Mouse (Mus musculus): ENCODE data around the gene Map4k3. TPM values are rescaled to one million over a fixed set of nuclear protein-coding genes. Genes with fewer than 3 reads are reported as not detected.
A peak's percentile ranks its signal among the peaks of the same experiment; 100 is the strongest.
"Not testable (repeated sequence)": the region's sequence is repeated elsewhere in the genome, so short reads cannot be mapped to it uniquely, and the experiment has no call there.

The Map4k3 gene
- polyA plus RNA-seq, 1 experiment from 2014 or later: 5.3 TPM

GRCm38 (mm10) chr17:80632846-80633245 lies 95.4 kb downstream of the Map4k3 start:
- DNase-seq (ENCODE audit: low spot score): no peak

DNA sequence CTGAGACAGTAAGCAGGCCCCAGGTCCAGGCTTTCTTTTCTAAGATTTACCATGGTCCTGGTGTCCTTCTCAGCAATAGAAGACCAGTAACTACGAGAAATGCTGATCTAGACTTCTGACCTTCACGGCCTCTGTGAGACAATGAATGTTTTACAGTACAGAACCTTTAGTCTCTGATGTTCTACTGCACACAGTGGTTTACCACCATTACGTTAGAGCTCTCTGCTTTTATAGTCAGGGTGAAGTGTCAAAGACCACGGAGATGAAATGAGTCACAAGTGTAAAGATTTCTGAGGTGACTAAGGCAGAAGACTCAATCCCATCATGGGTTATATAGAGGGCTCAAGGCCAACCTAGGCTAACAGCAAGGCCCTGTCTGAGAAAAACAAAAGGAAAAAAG lies 95.9 kb downstream of the Map4k3 start:
- DNase-seq (ENCODE audit: low spot score): no peak

DNA sequence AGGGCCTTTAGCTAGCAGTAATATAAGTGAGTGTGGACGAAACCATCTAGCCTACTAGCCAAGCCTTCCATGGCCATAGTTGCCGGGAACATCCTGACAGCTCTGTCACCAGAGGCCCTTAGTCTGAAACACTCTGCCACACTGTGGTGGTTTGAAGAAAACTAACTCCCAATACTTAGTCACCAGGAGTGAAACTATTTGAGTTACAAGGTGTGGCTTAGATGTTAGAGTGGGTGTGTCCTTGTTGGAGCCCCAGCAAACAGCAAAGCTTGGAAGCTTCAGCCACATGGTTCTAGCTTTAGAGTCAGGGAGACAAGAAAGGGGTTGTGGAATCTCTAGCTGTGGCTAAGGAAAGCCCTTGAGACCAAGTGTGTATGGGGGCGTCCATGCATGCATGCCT lies 97.3 kb downstream of the Map4k3 start:
- no peak for DNase-seq (ENCODE audit: low spot score)

GRCm38 (mm10) chr17:80624979-80625378 lies 103.3 kb downstream of the Map4k3 start:
- DNase-seq (ENCODE audit: low spot score): no peak

- no peak for DNase-seq (ENCODE audit: low spot score)
Measured at GRCm38 (mm10) chr17:80621691-80622090, 106.6 kb downstream of the Map4k3 start.

GRCm38 (mm10) chr17:80620786-80621423 lies 107.4 kb downstream of the Map4k3 start:
- DNase-seq (ENCODE audit: low spot score): peak; percentile 65

DNA sequence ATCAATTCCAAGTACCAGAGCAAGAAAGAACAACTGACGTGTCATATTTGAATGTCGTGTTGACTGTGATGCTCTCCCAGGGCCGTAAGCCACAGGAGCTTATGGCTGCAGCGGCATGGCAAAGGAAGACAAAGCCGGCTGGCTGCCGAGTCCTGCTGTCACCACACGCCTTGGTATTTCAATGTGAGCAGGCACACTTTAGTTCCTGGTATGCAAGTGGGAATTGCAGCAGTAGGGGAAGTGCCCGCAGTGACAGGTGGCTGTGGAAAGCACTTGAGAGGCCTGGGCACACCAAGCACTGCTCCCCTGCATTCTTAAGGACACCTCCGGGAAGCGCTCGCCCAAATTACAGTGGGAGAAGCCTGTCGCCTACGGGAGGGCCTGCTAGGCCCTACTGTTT lies 108.7 kb downstream of the Map4k3 start:
- DNase-seq (ENCODE audit: low spot score): no peak

GRCm38 (mm10) chr17:80618890-80619289 lies 109.4 kb downstream of the Map4k3 start:
- no peak for DNase-seq (ENCODE audit: low spot score)

GRCm38 (mm10) chr17:80603806-80604205 lies 124.5 kb downstream of the Map4k3 start:
- no peak for DNase-seq (ENCODE audit: low spot score)

DNA sequence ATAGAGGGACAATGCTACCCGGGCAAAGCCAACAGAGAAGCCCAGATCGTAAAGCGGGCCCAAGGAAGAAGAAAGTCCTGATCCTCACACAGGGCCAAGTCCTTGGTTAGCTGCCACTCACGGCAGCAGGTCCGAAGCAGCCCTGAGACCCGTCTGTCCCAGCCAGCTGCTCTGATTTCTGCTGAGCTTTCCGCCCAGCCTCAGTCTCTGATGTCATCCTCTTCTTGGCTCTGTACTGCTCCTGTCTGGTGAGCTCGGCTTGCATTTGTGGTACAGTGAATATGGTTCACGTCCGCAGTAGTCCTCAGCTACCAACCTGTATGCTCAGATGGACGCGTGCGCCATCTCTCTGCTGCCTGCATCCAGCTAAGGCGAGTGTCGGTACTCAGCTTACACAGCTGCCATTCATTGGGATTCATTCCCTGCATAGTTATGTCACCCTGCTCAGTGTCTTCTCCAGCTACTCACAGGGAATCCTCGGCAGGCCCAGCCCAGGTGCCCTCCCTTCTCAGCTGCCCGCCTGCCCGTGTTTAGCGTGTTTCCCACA lies 125.1 kb downstream of the Map4k3 start:
- no peak for DNase-seq (ENCODE audit: low spot score)

- DNase-seq (ENCODE audit: low spot score): peak; percentile 36
Measured at GRCm38 (mm10) chr17:80601371-80601770, 126.9 kb downstream of the Map4k3 start.

GRCm38 (mm10) chr17:80583051-80583450 lies 145.2 kb downstream of the Map4k3 start:
- no peak for DNase-seq (ENCODE audit: low spot score)

DNA sequence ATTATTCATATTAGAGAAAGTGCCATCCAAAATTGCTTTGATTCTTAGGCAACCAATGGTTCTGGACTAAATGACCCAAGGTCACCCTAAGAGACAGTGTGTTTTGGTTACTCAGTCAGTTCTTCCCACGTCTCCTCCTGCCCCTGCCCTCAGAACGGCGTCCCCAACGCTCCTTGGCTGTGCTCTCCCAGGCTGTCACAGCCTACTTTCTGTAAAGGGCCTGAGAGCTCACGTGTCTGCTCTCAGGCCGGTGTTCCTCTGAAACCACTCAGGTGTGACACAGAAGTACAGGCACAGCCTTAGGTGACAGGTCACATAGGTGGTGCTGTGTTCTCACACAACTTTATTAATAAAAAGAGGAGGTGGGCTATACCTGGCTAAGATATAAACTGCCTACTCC lies 148.4 kb downstream of the Map4k3 start:
- no peak for DNase-seq (ENCODE audit: low spot score)

- no peak for DNase-seq (ENCODE audit: low spot score)
Measured at GRCm38 (mm10) chr17:80579089-80579488, 149.2 kb downstream of the Map4k3 start.

GRCm38 (mm10) chr17:80578041-80578440 lies 150.2 kb downstream of the Map4k3 start:
- no peak for DNase-seq (ENCODE audit: low spot score)

DNA sequence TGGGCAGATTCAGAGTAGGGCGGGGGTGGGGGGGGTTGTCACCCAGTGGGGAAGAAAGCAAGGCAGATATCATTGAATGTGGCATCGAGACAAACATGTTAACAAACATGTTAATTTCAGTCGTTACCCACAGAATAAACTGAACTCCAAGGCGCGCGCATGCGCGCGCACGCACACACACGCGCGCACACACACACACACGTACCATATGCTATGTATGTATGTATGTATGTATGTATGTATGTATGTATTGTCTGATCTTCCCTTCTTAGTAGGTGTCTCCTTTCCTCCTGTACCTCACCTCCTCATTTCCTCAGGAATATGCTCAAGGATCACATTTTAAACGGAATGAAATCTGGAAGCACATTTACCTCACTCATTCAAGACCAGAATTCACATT lies 150.6 kb downstream of the Map4k3 start, which contains the start of gene Cdkl4:
TSS of gene Cdkl4 (minus strand) at position 175 of the 400 bp plus-strand sequence.
- DNase-seq (ENCODE audit: low spot score): no peak

GRCm38 (mm10) chr17:80577214-80577613 lies 151.1 kb downstream of the Map4k3 start:
- peak; percentile 55 for DNase-seq (ENCODE audit: low spot score)

- no peak for DNase-seq (ENCODE audit: low spot score)
Measured at GRCm38 (mm10) chr17:80575008-80575407, 153.3 kb downstream of the Map4k3 start.

DNA sequence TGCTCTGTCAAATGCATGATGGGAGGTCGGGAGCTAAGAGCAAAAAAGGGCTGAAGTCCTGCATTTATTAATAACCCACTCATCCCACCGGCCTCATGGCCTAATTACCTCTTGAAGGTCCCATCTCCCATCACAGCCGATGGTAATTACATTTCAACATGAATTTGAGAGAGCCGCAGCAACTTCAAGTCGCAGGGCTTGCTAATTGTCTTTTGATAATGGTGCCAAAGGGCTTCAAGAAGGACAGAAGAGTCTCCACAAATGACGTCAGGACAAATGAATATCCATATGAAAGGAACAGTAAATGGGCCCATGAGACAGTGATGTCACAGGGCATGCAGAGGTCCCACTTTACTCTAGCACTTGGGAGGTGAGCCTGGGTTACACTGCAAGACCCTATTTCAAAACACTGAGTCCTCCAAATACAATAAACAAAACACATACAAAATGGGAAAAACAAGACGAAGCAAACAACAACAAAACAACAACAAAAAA lies 153.8 kb downstream of the Map4k3 start:
- no peak for DNase-seq (ENCODE audit: low spot score)

DNA sequence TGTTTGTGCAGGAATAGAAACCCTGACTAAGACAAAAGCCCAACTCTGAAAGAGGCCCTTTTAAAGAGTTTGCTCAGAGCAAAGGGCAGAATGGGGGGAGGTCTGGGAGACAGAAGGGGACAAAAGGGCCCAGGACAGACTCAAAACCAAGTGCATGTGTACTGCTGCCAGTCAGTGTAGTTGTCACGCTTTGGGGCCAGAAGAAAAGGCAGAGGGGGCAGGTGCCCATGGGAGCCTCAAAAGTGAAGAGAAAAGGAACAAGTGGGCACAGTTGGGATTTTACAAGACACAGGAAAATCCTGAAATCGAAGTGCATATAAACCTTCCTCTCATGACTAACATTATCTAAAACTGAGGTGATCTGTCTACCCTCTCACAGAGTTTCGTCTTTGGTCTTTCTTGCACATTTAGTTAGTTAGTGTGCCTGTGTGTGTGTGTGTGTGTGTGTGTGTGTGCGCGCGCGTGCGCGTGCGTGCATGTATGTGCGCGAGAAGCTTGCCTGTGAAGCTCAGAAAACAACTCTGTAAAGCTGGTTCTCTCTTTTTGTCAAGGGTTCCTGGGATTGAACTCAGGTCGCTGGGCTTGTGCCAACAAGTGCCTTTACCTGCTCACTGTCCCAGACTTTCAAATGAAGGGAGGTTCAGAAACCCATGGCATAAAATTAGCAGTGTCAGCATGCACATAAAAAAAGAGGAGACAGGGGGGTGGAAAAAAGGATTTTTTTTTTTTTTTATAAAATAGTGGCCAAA lies 155.9 kb downstream of the Map4k3 start:
- no peak for DNase-seq (ENCODE audit: low spot score)

GRCm38 (mm10) chr17:80571460-80571859 lies 156.8 kb downstream of the Map4k3 start:
- no peak for DNase-seq (ENCODE audit: low spot score)

DNA sequence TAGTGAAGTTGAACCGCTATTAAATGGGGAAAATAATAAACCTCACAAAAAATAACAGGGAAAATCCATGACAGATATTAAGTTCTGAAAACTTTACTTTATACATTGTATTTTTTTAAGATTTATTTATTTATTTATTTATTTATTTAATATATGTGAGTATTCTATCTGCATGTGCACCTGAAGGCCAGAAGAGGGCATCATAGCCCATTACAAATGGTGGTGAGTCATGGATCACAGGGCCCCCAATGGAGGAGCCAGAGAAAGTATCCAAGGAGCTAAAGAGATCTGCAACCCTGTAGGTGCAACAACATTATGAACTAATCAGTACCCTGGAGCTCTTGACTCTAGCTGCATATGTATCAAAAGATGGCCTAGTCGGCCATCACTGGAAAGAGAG lies 158.6 kb downstream of the Map4k3 start:
- not testable (repeated sequence) for DNase-seq (ENCODE audit: low spot score)

Data from thymus, postnatal 0 days (tissue).